Mouse (Mus musculus) 3T3-L1 (cell line): ENCODE measurements around the gene Tnp2.

Experiments used
- DNase-seq: peaks from one replicate; pipeline ENCODE4 v3.0.0-alpha.2; 2015; ENCODE audit warnings: low read depth, low spot score

Tnp2 gene

DNA sequence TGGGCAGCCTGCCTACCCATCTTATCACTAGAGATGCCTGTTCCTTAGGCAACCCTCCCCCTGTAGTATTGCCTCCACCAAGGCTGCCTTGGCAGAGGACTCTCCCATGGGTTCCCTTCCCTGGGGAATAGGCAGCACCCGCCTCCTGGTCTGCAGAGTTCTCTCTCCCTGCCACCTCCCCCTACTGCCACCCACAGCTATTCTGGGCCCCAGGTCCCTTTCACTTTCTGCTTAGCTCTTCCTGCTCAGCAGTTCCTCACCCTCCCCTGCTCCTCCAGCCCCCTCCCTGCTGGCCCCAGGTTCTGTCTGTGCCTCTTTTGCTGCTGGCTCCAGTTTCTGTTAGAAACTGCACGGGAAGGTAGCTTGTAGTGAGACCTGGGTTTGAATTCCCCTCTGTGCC is 18.8 kb downstream of the Tnp2 start:
- no peak for DNase-seq

DNA sequence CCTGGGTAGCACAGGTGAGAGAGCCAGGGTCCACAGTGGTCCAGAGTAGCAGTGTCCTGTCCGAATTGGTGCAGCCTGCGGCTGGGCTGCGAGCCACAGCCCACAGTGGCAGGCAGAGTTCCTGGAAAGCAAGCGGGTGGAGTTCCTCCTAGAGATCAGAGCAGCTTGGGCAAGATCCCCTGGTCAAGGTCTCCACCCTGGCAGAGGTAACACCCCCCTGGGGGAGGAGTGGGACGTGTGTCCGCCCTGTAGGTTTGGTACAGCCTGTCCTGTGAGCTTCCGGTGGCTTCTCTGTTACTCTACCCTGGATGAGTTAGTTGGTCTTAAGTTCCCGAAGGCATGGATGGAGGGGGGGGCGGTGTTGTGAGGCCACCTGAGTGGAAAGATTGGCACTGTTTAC is 19.6 kb downstream of the Tnp2 start:
- no peak for DNase-seq

GRCm38 (mm10) chr16:10767158-10767557 is 21.3 kb downstream of the Tnp2 start:
- DNase-seq = peak; percentile 90

DNA sequence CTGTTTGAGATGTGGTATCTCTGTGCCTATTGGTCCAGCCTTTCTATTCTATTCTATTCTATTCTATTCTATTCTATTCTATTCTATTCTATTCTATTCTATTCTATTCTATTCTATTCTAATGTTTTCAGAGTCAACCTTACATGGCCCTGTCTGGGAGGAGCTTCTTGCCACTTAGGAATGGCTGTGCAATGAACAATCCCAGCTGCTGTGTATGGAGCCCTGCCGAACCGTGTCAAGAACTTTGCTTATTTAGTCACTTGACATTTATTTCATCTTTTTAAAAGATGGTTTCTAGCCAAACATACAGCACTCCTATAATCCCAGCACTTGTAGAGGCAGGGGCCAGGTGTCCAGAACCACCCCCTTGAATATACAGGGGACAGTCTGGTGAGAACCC is 24.1 kb downstream of the Tnp2 start:
- DNase-seq = no peak

- no peak for DNase-seq
Measured at GRCm38 (mm10) chr16:10763540-10764264, 24.8 kb downstream of the Tnp2 start.

- DNase-seq = no peak
Measured at GRCm38 (mm10) chr16:10762569-10763180, 25.8 kb downstream of the Tnp2 start.

DNA sequence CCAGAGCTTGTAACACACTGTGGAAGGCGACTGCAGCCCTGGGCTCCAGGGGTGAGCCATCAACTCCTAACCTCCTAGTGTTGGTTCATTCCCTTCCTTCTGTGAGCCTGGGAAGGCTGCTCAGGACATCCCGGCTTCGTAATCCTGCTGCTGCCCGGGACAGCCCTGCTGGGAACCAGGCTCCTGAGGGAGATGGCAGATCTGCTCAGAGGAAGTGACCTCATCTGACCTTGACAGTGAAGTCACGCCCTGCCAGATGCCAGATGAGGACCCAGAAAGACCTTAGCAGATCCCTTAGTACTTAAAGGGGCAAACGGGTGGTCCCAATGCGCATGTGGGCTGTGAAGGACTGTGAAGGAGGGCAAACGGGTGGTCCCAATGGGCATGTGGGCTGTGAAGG is 27.3 kb downstream of the Tnp2 start:
- DNase-seq = peak; percentile 34

DNA sequence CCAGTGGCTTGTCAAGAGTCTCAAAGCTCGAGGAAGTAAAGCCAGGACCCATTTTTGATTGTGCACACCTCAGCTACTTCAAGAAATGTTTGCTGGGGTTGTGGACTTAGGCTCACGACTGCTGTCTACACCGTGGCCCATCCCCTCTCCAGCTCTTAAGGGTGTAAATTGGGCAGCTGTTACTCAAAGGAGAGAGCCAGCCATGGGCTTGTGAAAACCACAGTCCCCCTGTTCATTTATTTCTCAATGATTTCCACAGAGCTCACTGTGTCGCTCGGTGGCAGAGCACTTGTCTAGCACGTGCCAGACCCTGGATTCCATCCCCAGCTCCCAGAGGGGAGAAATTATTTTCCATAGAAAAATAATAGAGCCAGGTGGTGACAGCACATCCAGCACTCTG is 32.3 kb downstream of the Tnp2 start:
- no peak for DNase-seq

- DNase-seq = peak; percentile 97
Measured at GRCm38 (mm10) chr16:10754521-10755296, 33.8 kb downstream of the Tnp2 start.

DNA sequence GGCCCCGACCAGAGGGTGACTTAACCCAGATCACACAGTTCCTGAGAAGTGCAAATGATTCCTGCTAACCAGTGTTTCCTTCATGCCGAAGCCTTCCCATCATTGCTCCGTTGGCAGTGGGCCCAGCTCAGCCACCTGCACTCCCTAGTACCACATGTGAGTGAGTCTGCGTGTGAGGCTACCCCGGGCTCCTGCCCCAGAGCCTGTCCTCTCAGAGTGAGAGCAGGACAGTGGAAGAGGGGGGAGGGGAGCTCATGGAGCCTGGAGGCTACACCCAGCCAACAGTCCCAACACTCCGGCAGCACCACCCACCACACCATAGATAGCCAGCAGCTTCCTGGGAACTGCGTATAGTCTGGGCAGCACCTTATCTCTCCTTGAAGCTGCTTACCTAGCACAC is 38.6 kb downstream of the Tnp2 start:
- no peak for DNase-seq

- DNase-seq = no peak
Measured at GRCm38 (mm10) chr16:10749226-10749625, 39.2 kb downstream of the Tnp2 start.

DNA sequence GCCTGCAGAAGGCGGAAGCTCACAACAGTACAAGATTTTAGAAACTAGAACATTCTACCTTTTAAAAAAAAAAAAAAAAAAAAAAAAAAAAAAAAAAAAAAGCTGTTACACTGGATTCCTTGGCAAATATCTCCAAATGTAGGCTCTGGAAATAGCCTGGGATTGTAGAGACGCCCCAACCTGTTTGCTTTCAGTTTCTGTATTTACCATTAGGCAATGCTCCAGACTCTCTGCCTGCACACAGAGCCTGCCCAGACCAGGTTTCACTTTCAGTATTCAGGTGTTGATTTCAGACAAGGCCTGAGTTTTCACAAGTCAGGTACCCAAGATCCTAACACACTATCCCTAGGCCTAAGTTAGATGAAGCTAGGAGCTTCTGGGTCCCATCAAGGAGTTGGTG is 47.4 kb downstream of the Tnp2 start:
- peak; percentile 63 for DNase-seq

DNA sequence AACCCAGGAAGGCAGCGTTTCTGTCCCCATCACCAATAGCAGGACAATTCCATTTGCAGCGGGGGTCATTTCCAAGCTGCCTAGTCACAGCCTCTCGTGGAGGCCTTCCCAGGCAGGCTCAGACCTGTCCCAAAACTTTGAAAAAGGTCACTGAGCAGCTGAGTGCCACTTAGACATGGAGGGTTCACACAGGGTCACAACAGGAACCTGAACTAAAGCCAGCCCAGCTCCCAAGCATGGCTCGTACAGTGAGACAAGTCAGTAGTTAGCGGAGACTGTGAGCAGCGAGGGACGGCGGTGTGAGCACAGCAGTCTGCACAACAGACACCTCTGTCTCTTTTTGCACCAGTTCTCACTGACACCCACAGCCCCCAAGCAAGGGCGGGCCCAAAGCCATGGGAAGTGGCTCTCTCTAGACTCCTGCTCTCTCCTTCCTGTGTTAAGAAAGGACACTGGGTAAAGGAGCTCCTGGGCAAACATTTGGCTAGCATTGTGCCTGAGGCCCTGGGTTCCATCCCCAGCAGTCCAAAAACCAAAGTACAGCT is 48.5 kb downstream of the Tnp2 start:
- no peak for DNase-seq

DNA sequence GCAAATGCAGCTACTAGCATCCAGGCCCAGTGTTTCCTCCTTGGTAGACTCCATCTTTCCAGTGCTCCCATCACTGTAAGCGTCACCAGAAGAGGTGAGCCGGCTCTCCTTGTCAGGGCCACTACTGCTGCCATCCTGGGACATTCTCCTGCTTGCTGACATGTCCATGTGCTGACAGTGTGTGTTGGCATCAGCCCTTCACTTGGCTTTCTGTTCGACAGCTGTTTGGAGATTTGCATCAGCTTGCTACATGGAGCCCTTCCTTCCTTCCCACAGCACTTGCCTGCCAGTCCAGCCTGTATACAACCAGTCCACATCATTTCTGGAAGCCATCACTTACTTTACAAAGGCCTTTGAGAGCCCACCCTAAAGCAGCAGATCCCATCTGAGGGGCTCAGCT is 49.6 kb downstream of the Tnp2 start:
- no peak for DNase-seq
